Mouse (Mus musculus) T-cell, adult 2 months (primary cell): Measurements from ENCODE around the gene Ntn4.
"Not testable (repeated sequence)": the region's sequence is repeated elsewhere in the genome, so short reads cannot be mapped to it uniquely, and the experiment has no call there.

Source experiments
- DNase-seq: peaks from one replicate; pipeline ENCODE4 v3.0.0; 2022; ENCODE audit warnings: low spot score

Gene Ntn4

GRCm38 (mm10) chr10:93683896-93684295 lies 43.4 kb downstream of the Ntn4 start:
- DNase-seq: no peak

- not testable (repeated sequence) for DNase-seq
Observed at GRCm38 (mm10) chr10:93685416-93685815, 44.9 kb downstream of the Ntn4 start.

GRCm38 (mm10) chr10:93686579-93686978 lies 46.1 kb downstream of the Ntn4 start:
- DNase-seq: no peak

- no peak for DNase-seq
Observed at GRCm38 (mm10) chr10:93687781-93688180, 47.3 kb downstream of the Ntn4 start.

GRCm38 (mm10) chr10:93688306-93689171 lies 48.1 kb downstream of the Ntn4 start:
- no peak for DNase-seq

- DNase-seq: no peak
Observed at GRCm38 (mm10) chr10:93691344-93691743, 50.9 kb downstream of the Ntn4 start.

- no peak for DNase-seq
Observed at GRCm38 (mm10) chr10:93695043-93695791, 54.7 kb downstream of the Ntn4 start.

GRCm38 (mm10) chr10:93696001-93696400 lies 55.5 kb downstream of the Ntn4 start:
- DNase-seq: no peak

GRCm38 (mm10) chr10:93697866-93698483 lies 57.5 kb downstream of the Ntn4 start:
- no peak for DNase-seq

- no peak for DNase-seq
Observed at GRCm38 (mm10) chr10:93699689-93700478, 59.4 kb downstream of the Ntn4 start.

- no peak for DNase-seq
Observed at GRCm38 (mm10) chr10:93700589-93701363, 60.3 kb downstream of the Ntn4 start.

GRCm38 (mm10) chr10:93703946-93704345 lies 63.5 kb downstream of the Ntn4 start:
- DNase-seq: no peak

GRCm38 (mm10) chr10:93707149-93708075 lies 66.9 kb downstream of the Ntn4 start:
- DNase-seq: no peak

- no peak for DNase-seq
Observed at GRCm38 (mm10) chr10:93708076-93708473, 67.6 kb downstream of the Ntn4 start.

- DNase-seq: no peak
Observed at GRCm38 (mm10) chr10:93708515-93708914, 68.0 kb downstream of the Ntn4 start.

GRCm38 (mm10) chr10:93709536-93709935 lies 69.1 kb downstream of the Ntn4 start:
- DNase-seq: no peak

GRCm38 (mm10) chr10:93721625-93722337 lies 81.3 kb downstream of the Ntn4 start:
- no peak for DNase-seq

GRCm38 (mm10) chr10:93723942-93724542 lies 83.6 kb downstream of the Ntn4 start:
- no peak for DNase-seq

GRCm38 (mm10) chr10:93728131-93728530 lies 87.7 kb downstream of the Ntn4 start:
- no peak for DNase-seq
